Mouse (Mus musculus) thymus, postnatal 14 days (tissue): ENCODE data around the gene Ces1a.

ENCODE experiments used
- DNase-seq: peaks from one replicate; pipeline ENCODE4 v3.0.0; 2021

Ces1a gene

GRCm38 (mm10) chr8:93048092-93048491, at the start of gene Ces1a:
Gene Ces1a, minus strand, starts transcription at chr8:93048192.
- no peak for DNase-seq

GRCm38 (mm10) chr8:93095376-93095775, 47.4 kb upstream of the Ces1a start:
- DNase-seq: no peak

- no peak for DNase-seq
Measured at GRCm38 (mm10) chr8:93091324-93091723, 43.3 kb upstream of the Ces1a start.

- no peak for DNase-seq
Measured at GRCm38 (mm10) chr8:93088686-93089122, 40.7 kb upstream of the Ces1a start.

GRCm38 (mm10) chr8:93088193-93088592, 40.2 kb upstream of the Ces1a start:
- DNase-seq: no peak

- DNase-seq: no peak
Measured at GRCm38 (mm10) chr8:93079887-93080286, 31.9 kb upstream of the Ces1a start, which contains the start of gene Ces1b. Gene Ces1b, minus strand, starts transcription at chr8:93080017.

- no peak for DNase-seq
Measured at GRCm38 (mm10) chr8:93075251-93075650, 27.3 kb upstream of the Ces1a start.

GRCm38 (mm10) chr8:93063416-93064117, 15.6 kb upstream of the Ces1a start:
- no peak for DNase-seq

GRCm38 (mm10) chr8:93059185-93059584, 11.2 kb upstream of the Ces1a start:
- no peak for DNase-seq

- no peak for DNase-seq
Measured at GRCm38 (mm10) chr8:93055238-93055637, 7.2 kb upstream of the Ces1a start.

- DNase-seq: no peak
Measured at GRCm38 (mm10) chr8:93048510-93049416, 771 bp upstream of the Ces1a start.

- DNase-seq: no peak
Measured at GRCm38 (mm10) chr8:93043083-93043482, 4.9 kb downstream of the Ces1a start.

- DNase-seq: no peak
Measured at GRCm38 (mm10) chr8:93040776-93041567, 7.0 kb downstream of the Ces1a start.

GRCm38 (mm10) chr8:93040256-93040655, 7.7 kb downstream of the Ces1a start:
- no peak for DNase-seq

GRCm38 (mm10) chr8:93038831-93039230, 9.2 kb downstream of the Ces1a start:
- no peak for DNase-seq

GRCm38 (mm10) chr8:93030664-93031063, 17.3 kb downstream of the Ces1a start:
- no peak for DNase-seq

- DNase-seq: no peak
Measured at GRCm38 (mm10) chr8:93021738-93022137, 26.3 kb downstream of the Ces1a start.

GRCm38 (mm10) chr8:93014300-93014699, 33.7 kb downstream of the Ces1a start:
- no peak for DNase-seq

- DNase-seq: no peak
Measured at GRCm38 (mm10) chr8:93012226-93012625, 35.8 kb downstream of the Ces1a start.

- DNase-seq: peak; percentile 68
Measured at GRCm38 (mm10) chr8:93011439-93011838, 36.6 kb downstream of the Ces1a start.

- peak; percentile 8 for DNase-seq
Measured at GRCm38 (mm10) chr8:93010286-93010685, 37.7 kb downstream of the Ces1a start.

GRCm38 (mm10) chr8:92998600-92998999, 49.4 kb downstream of the Ces1a start:
- peak; percentile 28 for DNase-seq

- no peak for DNase-seq
Measured at GRCm38 (mm10) chr8:92996840-92997239, 51.2 kb downstream of the Ces1a start.
